Mouse (Mus musculus) cerebellum, postnatal 25 days (tissue): ENCODE data around the gene Gss.

Experiments used
- DNase-seq, 2 experiments: peaks; one replicate each; pipeline ENCODE4 v3.0.0; 2021; ENCODE audit warnings: mixed read lengths in 2 of 2

Gene Gss

GRCm38 (mm10) chr2:155513543-155513942 lies 79.1 kb downstream of the Gss start:
- peak; percentile 48 to 57 for DNase-seq
